Comparison of ENCODE assay signal across 13 mouse cellular contexts in genomic region chr1:63190851-63191250, GRCm38 (mm10). TPM values are rescaled to one million over a fixed set of nuclear protein-coding genes. Genes with fewer than 3 reads are reported as not detected.
DNase-seq lines count a peak whose midpoint lies in the region; ATAC-seq and TF ChIP-seq lines count a peak whose summit lies in the region.
"Had no signal": no experiment of that assay in that cellular context is flagged by ENCODE, and none has a peak within 500 bp of the region (broad histone marks: within the 10 kb centered on the region; RNA-seq: fewer than 3 reads in every experiment).

No protein-coding gene starts in this region.

- ATAC-seq in heart, embryonic 12.5 days (ENCODE audit: insufficient number of reproducible peaks, low FRiP score): no peak
- ATAC-seq: liver, embryonic 12.5 days had no signal

- no peak overlapping the region for H3K4me3 ChIP-seq in heart, embryonic 12.5 days
- H3K4me3 ChIP-seq in heart, adult 2 months: no peak overlapping the region
- no peak overlapping the region for H3K4me3 ChIP-seq in left cerebral cortex, adult 2 months
- H3K4me3 ChIP-seq: forebrain, embryonic 10.5 days; liver, embryonic 12.5 days; midbrain, embryonic 10.5 days had no signal

- no peaks in the 10 kb centered on the region for H3K27me3 ChIP-seq in heart, embryonic 12.5 days (replicated peaks)
- no peaks in the 10 kb centered on the region for H3K27me3 ChIP-seq in heart, adult 2 months (ENCODE audit: control insufficient read depth, insufficient read depth, low read length)
- H3K27me3 ChIP-seq: liver, embryonic 12.5 days had no signal

- TF ChIP-seq POLR2A in heart, adult 2 months (IDR thresholded peaks at IDR 0.05; ENCODE audit: insufficient read depth, low read depth, low read length): no peak

- peak overlapping the region; percentile 51 for H3K27ac ChIP-seq in heart, embryonic 12.5 days (ENCODE audit: poor library complexity, severe bottlenecking)
- H3K27ac ChIP-seq in heart, adult 2 months: no peak overlapping the region
- H3K27ac ChIP-seq in left cerebral cortex, adult 2 months: no peak overlapping the region
- H3K27ac ChIP-seq: forebrain, embryonic 10.5 days; liver, embryonic 12.5 days; midbrain, embryonic 10.5 days; stomach, postnatal 0 days had no signal

- WGBS in heart, embryonic 12.5 days: 43% methylated on average over 8 of the region's 8 CpGs
- 28% methylated on average over 8 of the region's 8 CpGs for WGBS in heart, adult 2 months

- intact Hi-C loops in heart, adult 2 months (cut with DNase I): no loop called here
- intact Hi-C loops in left cerebral cortex, postnatal 14 days (cut with DNase I): no loop called here
- intact Hi-C loops in left cerebral cortex, adult 2 months (cut with DNase I): no loop called here

- no peak overlapping the region for H3K4me2 ChIP-seq in heart, embryonic 12.5 days
- H3K4me2 ChIP-seq: liver, embryonic 12.5 days had no signal

- no peak for TF ChIP-seq EP300 in heart, adult 2 months (IDR thresholded peaks at IDR 0.05; ENCODE audit: insufficient read depth, low read depth, low read length)

- no peaks in the 10 kb centered on the region for H3K9me3 ChIP-seq in heart, embryonic 12.5 days (replicated peaks)
- H3K9me3 ChIP-seq: forebrain, embryonic 10.5 days; liver, embryonic 12.5 days; midbrain, embryonic 10.5 days had no signal

- H3K36me3 ChIP-seq in heart, embryonic 12.5 days: no peaks in the 10 kb centered on the region
- no peaks in the 10 kb centered on the region for H3K36me3 ChIP-seq in heart, adult 2 months (ENCODE audit: control insufficient read depth, insufficient read depth, low read length)
- H3K36me3 ChIP-seq: forebrain, embryonic 10.5 days; liver, embryonic 12.5 days; midbrain, embryonic 10.5 days had no signal

- peaks cover 21% of the 10 kb centered on the region for H3K4me1 ChIP-seq in heart, embryonic 12.5 days (replicated peaks)
- H3K4me1 ChIP-seq in heart, adult 2 months (ENCODE audit: control insufficient read depth, insufficient read depth, low read length): peaks cover 2% of the 10 kb centered on the region; the same call in 1 of the 2 replicates
- H3K4me1 ChIP-seq: liver, embryonic 12.5 days; midbrain, embryonic 10.5 days had no signal

- H3K9ac ChIP-seq in heart, embryonic 12.5 days: no peak overlapping the region
- no peak overlapping the region for H3K9ac ChIP-seq in heart, adult 2 months (ENCODE audit: low read depth, low read length)
- H3K9ac ChIP-seq: liver, embryonic 12.5 days had no signal

- no peaks in the 10 kb centered on the region for H3K79me2 ChIP-seq in heart, adult 2 months (replicated peaks; ENCODE audit: control insufficient read depth, insufficient read depth, low read length)

- no peak for TF ChIP-seq CTCF in heart, adult 2 months (IDR thresholded peaks at IDR 0.05)
- no peak for TF ChIP-seq CTCF in left cerebral cortex, adult 2 months (IDR thresholded peaks at IDR 0.05)

- DNase-seq in heart, adult 2 months: no peak
- peak; percentile 33 to 39 for DNase-seq in left cerebral cortex, postnatal 14 days (ENCODE audit: low spot score in 2 of 2)
- DNase-seq in left cerebral cortex, adult 2 months (ENCODE audit: extremely low spot score in 1 of 2, low spot score in 2 of 2): no peak
- DNase-seq in adipocyte (ENCODE audit: low spot score): peak; percentile 36
- peak; percentile 71 for DNase-seq in kidney, postnatal 10 days
- DNase-seq in urinary bladder, adult 2 months (ENCODE audit: low spot score): no peak
- no peak for DNase-seq in urinary bladder, postnatal 25 days (ENCODE audit: low spot score)

RNA-seq across cellular contexts. Expression of gene Ndufs1, which starts 14.2 kb away (rescaled TPM):
- 327 and 338 TPM in 2 replicates for polyA plus RNA-seq in heart, embryonic 12.5 days (2016; fragmentation: Nextera tagmentation; extraction: Ambion mirVana)
- total RNA-seq in heart, adult 2 months (2021): 100 to 1,000 TPM; 746 to 840 TPM
- polyA plus RNA-seq in heart, adult 2 months (2012; rRNA removed): 295 and 563 TPM in 2 replicates
- 100 to 1,000 TPM; 151 to 152 TPM for total RNA-seq in left cerebral cortex, postnatal 14 days (2021)
- total RNA-seq in left cerebral cortex, adult 2 months (2021): 100 to 1,000 TPM; 146 to 157 TPM
- 79.8 and 88.5 TPM in 2 replicates for polyA plus RNA-seq in urinary bladder, adult 2 months (2012; rRNA removed)

RNA-seq across cellular contexts. Expression of gene Eef1b2, which starts 14.2 kb away (rescaled TPM):
- 291 and 297 TPM in 2 replicates for polyA plus RNA-seq in heart, embryonic 12.5 days (2016; fragmentation: Nextera tagmentation; extraction: Ambion mirVana)
- 100 to 1,000 TPM; 414 to 481 TPM for total RNA-seq in heart, adult 2 months (2021)
- 149 and 190 TPM in 2 replicates for polyA plus RNA-seq in heart, adult 2 months (2012; rRNA removed)
- 100 to 1,000 TPM; 353 to 356 TPM for total RNA-seq in left cerebral cortex, postnatal 14 days (2021)
- 100 to 1,000 TPM; 327 to 339 TPM for total RNA-seq in left cerebral cortex, adult 2 months (2021)
- 954 and 1,046 TPM in 2 replicates for polyA plus RNA-seq in urinary bladder, adult 2 months (2012; rRNA removed)

RNA-seq across cellular contexts. Expression of gene Gpr1, which starts 23.5 kb away (rescaled TPM):
- 0.11 TPM in 1 of 2 replicates, not detected in the other for polyA plus RNA-seq in heart, embryonic 12.5 days (2016; fragmentation: Nextera tagmentation; extraction: Ambion mirVana)
- under 1 TPM; 0.16 to 0.50 TPM for total RNA-seq in heart, adult 2 months (2021)
- 0.31 and 0.88 TPM in 2 replicates for polyA plus RNA-seq in heart, adult 2 months (2012; rRNA removed)
- total RNA-seq in left cerebral cortex, postnatal 14 days (2021): under 1 TPM; 0.29 to 0.63 TPM
- total RNA-seq in left cerebral cortex, adult 2 months (2021): under 1 TPM; 0.58 to 0.81 TPM
- 2.8 and 2.9 TPM in 2 replicates for polyA plus RNA-seq in urinary bladder, adult 2 months (2012; rRNA removed)
- total RNA-seq: common myeloid progenitor, adult 5-6 weeks had no signal
- polyA plus RNA-seq: liver, embryonic 12.5 days had no signal

Comparison
In these comparisons a context has a peak if more than half of its experiments do, and no peak if none do; other contexts are left out.
1. DNase-seq: peak in left cerebral cortex, postnatal 14 days (2 of 2), adipocyte (single experiment) and kidney, postnatal 10 days (single experiment); none in heart, adult 2 months (0 of 2), left cerebral cortex, adult 2 months (0 of 2), urinary bladder, adult 2 months (single experiment) and urinary bladder, postnatal 25 days (single experiment).
2. RNA of gene Ndufs1, which starts 14.2 kb away (total RNA-seq): 746 to 840 TPM in heart, adult 2 months; 146 to 157 TPM in left cerebral cortex, adult 2 months and 151 to 152 TPM in left cerebral cortex, postnatal 14 days; every median in the first group is over 4 times any median in the second.